Mouse (Mus musculus) limb, embryonic 10.5 days (tissue): ENCODE results near the gene Tmem182. TPM values are rescaled to one million over a fixed set of nuclear protein-coding genes. Genes with fewer than 3 reads are reported as not detected.

Experiments
- DNase-seq: peaks from one replicate; pipeline ENCODE4 v3.0.0-alpha.2; 2017; ENCODE audit warnings: low spot score
- H3K27ac ChIP-seq: fragments of 300-500 bp; sonication (generic); 2 replicates; pipeline ENCODE4 v1.5.1; 2016; ENCODE audit warnings: mild to moderate bottlenecking
- H3K27me3 ChIP-seq: fragments of 300-500 bp; sonication (generic); 2 replicates; pipeline ENCODE4 v1.6.1; 2016; ENCODE audit warnings: low read depth, mild to moderate bottlenecking; ENCODE audit not compliant: poor library complexity, severe bottlenecking
- H3K36me3 ChIP-seq: fragments of 300-500 bp; sonication (generic); 2 replicates; pipeline ENCODE4 v1.6.1; 2016; ENCODE audit warnings: mild to moderate bottlenecking, moderate library complexity
- H3K4me1 ChIP-seq: fragments of 300-500 bp; sonication (generic); 2 replicates; pipeline ENCODE4 v1.6.1; 2016
- H3K4me3 ChIP-seq: fragments of 300-500 bp; sonication (generic); 2 replicates; pipeline ENCODE4 v1.5.1; 2016; ENCODE audit warnings: mild to moderate bottlenecking, moderate library complexity
- H3K9me3 ChIP-seq: fragments of 300-500 bp; sonication (generic); replicated peaks from 2 replicates; pipeline ENCODE4 v1.6.1; 2016; ENCODE audit warnings: mild to moderate bottlenecking
- WGBS: fragments of 180-500 bp; shearing (Covaris S2); methylation state at CpG from one replicate; pipeline ENCODE4 v1.1.7; 2016; 5-methylcytosine and 5-hydroxymethylcytosine counted together
- polyA plus RNA-seq: library from polyadenylated mRNA; unstranded; fragments of >200 nt; fragmentation: Nextera tagmentation; extraction: Ambion mirVana; gene quantifications from 2 replicates; pipeline ENCODE4 v1.2.1, GENCODE M21; 2016

The Tmem182 gene
- polyA plus RNA-seq, 1 experiment from 2014 or later: 0.09 TPM

DNA sequence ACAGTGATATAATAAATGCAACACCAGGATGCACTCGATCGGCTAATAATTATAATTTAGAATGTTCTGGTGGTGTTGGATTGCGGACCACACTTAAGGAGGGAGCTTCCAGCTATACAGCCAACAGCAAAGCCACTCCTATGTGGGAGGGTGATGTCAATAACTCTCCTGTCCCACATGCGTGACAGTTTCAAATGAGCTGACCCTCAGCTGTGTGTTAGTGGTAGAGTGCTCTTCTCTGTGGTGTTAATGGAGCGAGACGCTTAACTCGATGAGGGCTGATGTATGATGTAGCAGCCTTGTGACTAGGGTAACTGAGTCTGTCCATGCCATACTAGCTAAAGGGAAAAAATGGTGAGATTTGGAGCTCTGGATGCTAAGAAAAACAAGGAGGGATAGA lies 22.0 kb upstream of the Tmem182 start:
- H3K9me3 ChIP-seq: no peaks in the 10 kb centered on the region
- no peaks in the 10 kb centered on the region for H3K27me3 ChIP-seq
- H3K4me3 ChIP-seq: no peak overlapping the region
- peaks cover 12% of the 10 kb centered on the region for H3K36me3 ChIP-seq
- no peaks in the 10 kb centered on the region for H3K4me1 ChIP-seq
- no peak for DNase-seq
- H3K27ac ChIP-seq: no peak overlapping the region
- 98% methylated on average over 7 of the region's 7 CpGs for WGBS

DNA sequence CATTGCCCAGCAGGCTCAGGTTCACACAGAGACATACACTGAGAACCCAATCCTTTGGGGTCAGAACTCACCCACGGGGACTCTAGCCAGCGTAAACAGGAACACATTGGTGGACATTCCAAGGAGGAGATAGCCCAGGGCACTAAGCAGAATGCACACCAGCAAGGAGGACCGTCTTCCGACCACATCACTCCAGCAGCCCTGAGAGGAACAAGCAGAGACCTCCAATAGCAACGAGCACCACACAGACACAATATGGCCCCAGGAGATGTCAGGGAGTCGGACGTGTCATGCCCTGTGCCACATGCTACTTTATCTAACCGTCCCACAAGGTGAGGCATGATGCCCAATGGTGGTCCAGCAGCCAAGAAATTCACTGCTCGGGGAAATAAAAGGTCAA lies 21.1 kb upstream of the Tmem182 start:
- Histone ChIP-seq H3K27ac (no peak overlapping the region), H3K4me3 (no peak overlapping the region), H3K9me3 (no peaks in the 10 kb centered on the region), H3K4me1 (no peaks in the 10 kb centered on the region), H3K27me3 (no peaks in the 10 kb centered on the region), H3K36me3 (peaks cover 5% of the 10 kb centered on the region)
- no peak for DNase-seq
- WGBS: 87% methylated on average over 9 of the region's 9 CpGs

DNA sequence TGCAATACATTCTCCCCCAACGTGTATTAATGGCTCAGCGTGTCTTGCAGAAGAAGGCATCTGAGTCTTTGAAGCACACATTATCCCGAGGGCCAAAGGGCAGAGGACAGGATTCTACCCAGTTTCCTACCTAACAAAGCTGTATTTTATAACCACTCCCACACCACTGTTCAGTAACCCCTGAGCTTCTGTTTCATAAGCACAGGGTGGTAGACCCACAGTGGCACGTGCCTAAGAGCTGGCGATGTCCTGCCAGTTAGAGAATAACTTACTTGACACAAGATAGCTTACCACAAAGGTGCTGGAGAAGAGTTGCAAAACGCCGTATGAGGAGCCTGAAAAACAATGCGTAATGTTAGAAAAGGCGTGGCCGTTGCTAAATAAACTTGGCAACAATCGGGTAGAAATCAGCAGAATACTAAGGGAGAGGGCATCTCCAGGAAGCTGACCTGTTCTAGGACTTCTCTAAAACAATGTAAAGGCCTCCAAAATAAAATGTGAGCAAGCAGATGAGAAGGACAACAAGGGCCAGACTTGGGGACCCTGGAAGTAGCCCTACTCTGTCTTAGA lies 19.4 kb upstream of the Tmem182 start:
- H3K4me1 ChIP-seq: peaks cover 10% of the 10 kb centered on the region
- DNase-seq: no peak

DNA sequence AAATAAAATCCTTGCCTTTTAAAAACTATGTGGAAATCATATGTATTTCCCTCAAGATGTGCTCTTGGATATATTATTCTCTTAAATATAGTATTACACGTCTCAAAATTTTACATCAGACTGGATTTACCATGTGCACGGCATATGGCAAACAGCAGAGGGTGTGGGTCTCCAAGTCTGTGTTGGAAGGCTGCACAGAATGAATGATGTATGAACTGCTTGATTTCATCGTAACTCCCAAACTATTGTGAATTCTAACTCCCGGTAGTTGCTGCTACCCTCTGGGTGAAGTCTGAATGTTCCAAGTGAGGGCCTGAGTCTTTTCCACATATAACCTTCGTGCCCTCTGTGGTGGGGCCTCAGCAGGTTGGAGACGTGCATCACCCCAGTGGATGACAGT lies 16.4 kb upstream of the Tmem182 start:
- Histone ChIP-seq H3K9me3 (no peaks in the 10 kb centered on the region), H3K27me3 (no peaks in the 10 kb centered on the region; the same call in 1 of the 2 replicates), H3K4me3 (no peak overlapping the region), H3K36me3 (no peaks in the 10 kb centered on the region), H3K4me1 (peaks cover 10% of the 10 kb centered on the region), H3K27ac (no peak overlapping the region)
- DNase-seq: no peak
- 86% methylated on average over 6 of the region's 6 CpGs for WGBS

More for the DNA sequence above, 19.4 kb upstream of the Tmem182 start:
- Histone ChIP-seq H3K4me3 (no peak overlapping the region), H3K27me3 (no peaks in the 10 kb centered on the region), H3K36me3 (no peaks in the 10 kb centered on the region), H3K9me3 (no peaks in the 10 kb centered on the region), H3K27ac (no peak overlapping the region)
- WGBS: 91% methylated on average over 11 of the region's 11 CpGs

DNA sequence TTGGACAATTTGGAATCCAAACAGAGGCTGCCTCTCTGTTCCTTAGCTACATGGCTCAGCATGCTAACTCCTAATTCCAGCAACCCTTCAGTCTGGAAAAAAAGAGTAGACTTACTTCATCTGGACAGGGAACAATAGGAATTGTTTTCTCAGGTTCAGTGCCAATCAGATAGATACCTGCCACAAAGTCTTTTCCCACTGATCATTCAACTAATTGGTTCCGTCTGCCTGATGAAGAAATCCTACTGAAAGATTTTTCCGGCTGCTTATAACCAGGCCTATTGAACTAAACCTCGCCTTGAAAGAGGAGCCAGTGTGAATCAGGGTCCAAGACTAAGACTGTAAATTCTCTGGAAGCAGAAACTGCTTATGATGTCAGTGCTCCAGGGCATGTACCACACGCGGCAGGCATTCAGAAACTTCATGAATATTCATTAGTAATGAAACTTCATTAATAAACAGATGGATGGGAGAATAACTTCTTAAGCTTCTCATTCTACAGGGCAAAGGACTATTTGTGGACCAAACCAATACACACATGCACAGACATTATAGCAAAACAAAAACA lies 15.7 kb upstream of the Tmem182 start:
- H3K27ac ChIP-seq: no peak overlapping the region; the same call in 1 of the 2 replicates
- no peak for DNase-seq
- no peaks in the 10 kb centered on the region for H3K36me3 ChIP-seq
- H3K4me1 ChIP-seq: peaks cover 10% of the 10 kb centered on the region
- 48% methylated on average over 5 of the region's 5 CpGs for WGBS
- no peaks in the 10 kb centered on the region for H3K9me3 ChIP-seq
- H3K4me3 ChIP-seq: peak overlapping the region; percentile 74
- H3K27me3 ChIP-seq: no peaks in the 10 kb centered on the region; the same call in 1 of the 2 replicates

DNA sequence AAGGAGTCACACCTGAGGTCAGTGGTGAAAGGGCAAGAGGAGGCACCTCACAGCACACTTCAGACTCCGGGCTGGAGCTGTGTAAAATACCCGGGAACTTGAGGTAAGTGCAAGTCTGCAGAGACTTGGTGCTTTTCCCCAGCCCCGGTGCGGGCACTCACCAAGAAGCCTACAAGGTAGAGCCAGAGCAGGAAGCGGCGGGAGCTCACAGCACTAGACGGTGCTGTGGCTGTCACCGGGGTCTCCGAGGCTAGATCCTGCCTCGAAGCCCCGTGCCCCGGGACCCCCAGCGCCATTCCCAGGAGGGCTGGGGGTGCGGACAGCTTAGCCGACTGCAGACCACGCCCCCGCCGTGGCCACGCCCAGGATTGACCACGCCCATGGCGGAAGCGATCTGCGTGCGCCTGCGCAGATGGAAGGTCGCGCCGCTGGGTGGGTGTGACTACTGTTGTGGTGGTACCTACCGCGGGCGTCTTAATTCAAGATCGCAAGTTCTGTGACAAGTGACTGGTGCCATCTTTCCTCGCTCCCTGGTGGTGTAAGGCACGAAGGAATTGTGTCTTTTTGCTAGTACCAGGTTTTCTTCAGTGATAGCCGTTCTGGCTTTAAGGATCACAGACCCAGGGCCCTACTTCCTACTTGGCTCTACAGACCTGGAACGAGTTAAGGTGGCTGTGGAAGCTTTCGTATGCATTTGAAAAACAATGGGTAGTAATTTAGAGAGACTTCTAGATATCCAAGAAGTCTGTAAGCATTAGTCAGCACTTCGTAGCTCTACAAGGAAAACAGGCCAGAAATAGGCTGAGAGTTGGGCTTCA lies 14.9 kb upstream of the Tmem182 start, which contains the start of gene Mfsd9:
Mfsd9 (minus strand) TSS at position 364 of the 818 bp plus-strand sequence.
- WGBS: 6% methylated on average over 38 of the region's 38 CpGs

DNA sequence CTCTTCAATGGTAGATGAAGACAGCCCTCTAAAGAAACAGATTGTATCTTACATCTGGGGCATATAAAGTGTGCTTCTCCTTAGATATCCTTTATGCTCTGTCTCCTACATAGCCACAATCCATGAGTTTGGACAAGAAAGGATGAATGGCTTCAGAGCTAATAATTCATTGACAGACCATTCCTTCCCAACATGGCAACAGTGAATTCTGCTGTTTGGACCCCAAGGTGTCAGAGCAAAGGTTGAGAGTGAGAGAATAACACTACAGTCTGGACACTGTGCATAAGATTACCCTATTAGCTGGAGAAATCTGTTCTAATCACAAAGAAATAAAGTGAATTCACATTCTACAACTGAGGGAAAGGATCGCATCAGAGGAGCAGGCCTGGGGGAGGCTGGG lies 9.9 kb upstream of the Tmem182 start:
- no peaks in the 10 kb centered on the region; the same call in 1 of the 2 replicates for H3K27me3 ChIP-seq
- no peak for DNase-seq
- 93% methylated on average over 1 of the region's 1 CpGs for whole genome bisulfite sequencing
- H3K4me3 ChIP-seq: no peak overlapping the region
- H3K9me3 ChIP-seq: no peaks in the 10 kb centered on the region
- H3K27ac ChIP-seq: no peak overlapping the region
- peaks cover 2% of the 10 kb centered on the region; the same call in 1 of the 2 replicates for H3K4me1 ChIP-seq
- no peaks in the 10 kb centered on the region for H3K36me3 ChIP-seq

More for the DNA sequence above, 14.9 kb upstream of the Tmem182 start, which contains the start of gene Mfsd9:
- H3K9me3 ChIP-seq: no peaks in the 10 kb centered on the region
- H3K27me3 ChIP-seq: no peaks in the 10 kb centered on the region; the same call in 1 of the 2 replicates
- H3K36me3 ChIP-seq: no peaks in the 10 kb centered on the region
- peak within 1 kb of the TSS; percentile 84 for H3K27ac ChIP-seq
- H3K4me3 ChIP-seq: peak within 1 kb of the TSS; percentile 74
- peak; percentile 96 for DNase-seq
- H3K4me1 ChIP-seq: peaks cover 10% of the 10 kb centered on the region

DNA sequence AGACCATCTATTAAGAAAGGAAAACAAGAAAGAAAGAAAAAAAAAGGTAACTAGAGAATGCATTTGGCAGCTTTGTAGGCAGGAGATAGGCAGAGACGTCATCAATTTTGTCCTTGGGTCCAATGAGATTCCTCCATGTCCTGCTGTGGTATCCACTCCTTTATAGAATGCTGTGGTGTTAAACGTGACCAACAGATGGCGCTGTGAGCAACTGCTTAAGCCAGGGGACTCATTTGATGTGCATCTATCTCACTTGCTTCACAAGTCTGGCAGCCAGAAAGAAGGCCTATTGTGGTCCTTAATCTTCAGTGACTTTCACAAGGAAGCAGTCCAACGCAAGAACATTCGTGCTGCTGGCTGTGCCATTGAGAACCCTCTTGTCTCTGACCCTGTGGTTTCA lies 8.1 kb upstream of the Tmem182 start:
- no peaks in the 10 kb centered on the region for H3K9me3 ChIP-seq

DNA sequence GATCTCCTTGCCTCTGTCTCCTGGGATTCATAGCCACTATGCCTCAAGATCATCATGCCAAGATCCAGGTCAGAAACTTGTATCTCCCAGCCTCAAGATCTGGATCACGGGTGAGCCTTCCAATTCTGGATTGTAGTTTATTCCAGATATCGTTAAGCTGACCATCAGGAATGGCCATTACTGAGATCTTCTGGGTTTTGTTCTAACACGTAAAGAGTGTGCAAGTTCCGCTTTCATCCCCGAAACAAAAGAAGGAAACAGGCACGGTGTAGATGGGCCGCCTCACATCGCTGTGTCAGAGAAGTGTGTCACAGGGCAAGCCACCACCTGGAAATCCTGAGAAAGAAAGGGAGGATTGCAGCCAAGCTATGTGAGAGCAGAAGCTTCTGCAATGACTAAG lies 6.3 kb upstream of the Tmem182 start:
- no peaks in the 10 kb centered on the region for H3K36me3 ChIP-seq
- H3K4me1 ChIP-seq: no peaks in the 10 kb centered on the region
- no peaks in the 10 kb centered on the region for H3K9me3 ChIP-seq
- no peak overlapping the region for H3K27ac ChIP-seq
- DNase-seq: no peak
- no peak overlapping the region for H3K4me3 ChIP-seq
- WGBS: 93% methylated on average over 8 of the region's 8 CpGs
- no peaks in the 10 kb centered on the region for H3K27me3 ChIP-seq

More for the DNA sequence above, 8.1 kb upstream of the Tmem182 start:
- peak; percentile 57 for DNase-seq
- Histone ChIP-seq H3K36me3 (no peaks in the 10 kb centered on the region), H3K27me3 (no peaks in the 10 kb centered on the region; the same call in 1 of the 2 replicates), H3K4me1 (no peaks in the 10 kb centered on the region), H3K27ac (no peak overlapping the region), H3K4me3 (no peak overlapping the region)
- 18% methylated on average over 5 of the region's 5 CpGs for WGBS

DNA sequence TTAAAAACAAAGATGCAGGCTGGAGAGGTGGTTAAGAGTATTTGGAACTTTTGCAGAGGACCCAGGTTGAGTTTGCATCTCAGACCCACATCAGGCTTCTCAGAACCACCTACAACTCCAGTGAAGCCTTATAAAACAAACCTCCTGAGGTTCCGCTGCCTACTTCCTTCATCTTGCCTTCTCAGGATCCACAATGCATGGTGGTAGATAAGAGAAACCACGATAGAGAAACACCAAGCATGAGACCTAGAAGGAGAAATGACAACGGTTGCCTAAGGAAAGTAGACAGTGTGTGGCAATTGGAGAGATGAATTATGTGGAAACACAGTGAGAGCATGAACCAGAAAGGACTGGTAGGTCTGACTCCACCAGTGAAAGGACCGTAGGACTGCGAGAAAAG lies 4.5 kb upstream of the Tmem182 start:
- H3K4me3 ChIP-seq: no peak overlapping the region
- no peak overlapping the region for H3K27ac ChIP-seq
- H3K36me3 ChIP-seq: no peaks in the 10 kb centered on the region
- no peaks in the 10 kb centered on the region for H3K9me3 ChIP-seq
- H3K4me1 ChIP-seq: no peaks in the 10 kb centered on the region
- 83% methylated on average over 5 of the region's 5 CpGs for WGBS
- no peak for DNase-seq
- no peaks in the 10 kb centered on the region for H3K27me3 ChIP-seq

DNA sequence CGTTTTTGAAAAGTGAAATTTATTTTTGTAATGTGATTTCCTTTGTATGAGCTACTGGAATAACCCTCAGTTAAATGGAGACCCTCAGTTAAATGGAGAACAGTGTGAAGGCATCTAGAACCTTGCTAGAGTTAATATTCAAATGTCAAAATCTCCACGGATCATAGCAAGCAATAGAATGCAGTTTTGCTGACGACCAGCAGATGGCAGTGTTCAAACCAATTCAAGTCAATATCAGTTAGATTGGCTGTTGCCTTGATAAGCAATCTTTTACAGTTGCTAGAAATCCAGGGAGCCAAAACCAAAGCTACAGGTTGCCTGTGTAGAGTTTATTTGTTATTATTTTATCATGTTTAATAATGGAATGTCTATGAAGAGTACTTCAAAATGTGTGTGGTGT lies 2.6 kb upstream of the Tmem182 start:
- Histone ChIP-seq H3K27ac (no peak overlapping the region), H3K36me3 (no peaks in the 10 kb centered on the region)
- WGBS: 22% methylated on average over 3 of the region's 3 CpGs

DNA sequence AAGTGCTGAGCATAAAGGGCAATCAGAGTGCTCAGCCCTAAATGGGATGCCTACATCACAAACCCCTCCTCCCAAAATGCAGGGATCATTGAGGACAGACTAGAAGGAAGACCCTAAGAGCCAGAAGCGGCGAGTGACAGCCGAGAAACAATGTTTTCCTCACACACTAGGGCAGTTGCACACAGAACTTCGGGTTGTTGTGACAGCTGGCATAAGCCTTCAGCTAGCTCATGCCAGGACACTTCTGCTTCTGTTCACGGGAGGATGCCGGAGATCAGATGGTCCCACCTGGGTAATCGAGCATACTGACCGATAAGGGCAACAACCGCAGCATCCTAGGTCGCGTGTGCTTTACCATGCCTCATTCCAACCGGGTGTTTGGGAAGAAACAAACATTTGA lies 1.3 kb upstream of the Tmem182 start:
- no peak for DNase-seq
- WGBS: 93% methylated on average over 12 of the region's 12 CpGs
- H3K27ac ChIP-seq: no peak overlapping the region
- no peak overlapping the region for H3K4me3 ChIP-seq
- no peaks in the 10 kb centered on the region for H3K36me3 ChIP-seq
- no peaks in the 10 kb centered on the region for H3K4me1 ChIP-seq
- H3K27me3 ChIP-seq: no peaks in the 10 kb centered on the region
- H3K9me3 ChIP-seq: no peaks in the 10 kb centered on the region

More for the DNA sequence above, 2.6 kb upstream of the Tmem182 start:
- no peaks in the 10 kb centered on the region for H3K27me3 ChIP-seq
- no peaks in the 10 kb centered on the region for H3K4me1 ChIP-seq
- H3K4me3 ChIP-seq: no peak overlapping the region
- no peaks in the 10 kb centered on the region for H3K9me3 ChIP-seq
- DNase-seq: peak; percentile 38

DNA sequence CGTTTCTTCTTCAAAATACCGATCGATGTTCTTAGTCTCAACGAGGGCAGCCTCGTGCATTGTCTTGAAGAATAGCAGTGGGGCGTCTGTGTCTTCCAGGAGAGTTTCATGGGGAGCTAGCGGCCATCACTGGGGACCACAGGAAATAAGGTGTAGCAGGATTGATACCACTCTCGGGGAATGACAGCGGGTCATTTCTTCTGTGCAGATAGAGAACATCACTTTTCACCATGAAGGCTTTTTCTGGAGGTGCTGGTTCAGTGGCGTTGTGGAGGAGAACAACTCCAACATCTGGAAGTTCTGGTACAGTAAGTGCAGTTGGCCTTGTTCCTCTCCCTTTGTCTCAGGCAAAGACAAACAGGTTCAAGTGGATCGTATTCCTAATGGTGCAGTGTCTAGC lies 490 bp downstream of the Tmem182 start:
- H3K4me1 ChIP-seq: no peaks in the 10 kb centered on the region
- no peaks in the 10 kb centered on the region for H3K27me3 ChIP-seq
- DNase-seq: no peak
- H3K4me3 ChIP-seq: no peak overlapping the region
- no peaks in the 10 kb centered on the region for H3K36me3 ChIP-seq
- no peaks in the 10 kb centered on the region for H3K9me3 ChIP-seq
- 89% methylated on average over 11 of the region's 11 CpGs for WGBS
- no peak overlapping the region for H3K27ac ChIP-seq
